Comparison of ENCODE assay signal across 9 mouse cellular contexts in the genomic region with DNA sequence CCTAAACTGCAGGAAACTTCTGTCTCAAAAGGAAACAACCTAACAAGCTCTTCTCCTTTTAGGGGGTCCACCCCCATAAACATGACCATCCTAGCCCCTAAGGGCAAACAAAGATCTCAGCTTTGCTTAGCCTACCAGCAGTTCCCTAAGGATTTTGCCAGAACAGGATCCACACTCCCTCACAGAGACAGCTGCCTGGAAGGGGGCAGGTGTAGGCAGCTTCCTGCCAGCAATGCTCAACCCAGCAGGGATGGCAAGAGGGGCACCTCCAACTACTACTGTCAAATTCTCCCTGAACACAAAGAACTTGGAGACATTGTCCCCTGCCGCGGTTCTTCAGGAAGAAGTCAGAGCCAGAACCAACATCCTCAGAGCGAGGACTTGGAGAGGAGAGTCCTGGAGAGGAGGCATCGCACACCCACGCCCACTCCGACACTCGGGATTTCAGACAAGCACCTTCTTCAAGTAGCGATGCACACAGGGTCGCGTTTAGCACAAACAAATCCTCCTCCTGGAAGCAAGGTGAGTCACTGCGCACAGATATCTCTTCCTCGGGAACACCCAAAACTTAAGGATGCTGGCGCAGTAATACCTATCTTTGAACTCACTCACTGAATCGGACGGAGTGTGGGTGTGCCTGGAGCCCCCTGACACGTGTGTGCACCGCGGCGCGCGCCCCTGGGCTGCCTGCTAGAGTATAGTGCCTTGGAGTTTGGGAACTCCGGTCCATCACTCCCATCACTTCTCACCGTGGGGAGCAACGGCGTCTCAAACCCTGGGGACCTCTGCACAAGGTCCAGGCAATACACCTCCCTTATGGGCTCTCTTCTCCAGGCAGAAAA. TPM values are rescaled to one million over a fixed set of nuclear protein-coding genes. Genes with fewer than 3 reads are reported as not detected.
DNase-seq lines count a peak whose midpoint lies in the region; ATAC-seq and TF ChIP-seq lines count a peak whose summit lies in the region.
"Had no signal": no experiment of that assay in that cellular context is flagged by ENCODE, and none has a peak within 500 bp of the region (broad histone marks: within the 10 kb centered on the region; RNA-seq: fewer than 3 reads in every experiment).

No protein-coding gene starts in this region.

- peak overlapping the region; percentile 97 for H3K4me2 ChIP-seq in forebrain, embryonic 13.5 days
- H3K4me2 ChIP-seq in limb, embryonic 11.5 days (ENCODE audit: low read depth, severe bottlenecking): peak overlapping the region; percentile 99

- CTCF ChIA-PET in Patski (lab: Charles Lee): interaction anchor here (0.8 to 1.4 kb wide), 3 partner anchors 16 to 112 kb away, joined by 3 to 4 read pairs (median 3); no protein-coding TSS in a partner anchor

- under 1% methylated on average over 25 of the region's 25 CpGs for WGBS in forebrain, embryonic 13.5 days
- 2% methylated on average over 25 of the region's 25 CpGs for WGBS in limb, embryonic 11.5 days

- POLR2A ChIA-PET in Patski (lab: Charles Lee): interaction anchor here (0.6 to 0.9 kb wide), 3 partner anchors 10 to 98 kb away, joined by 3 read pairs; no protein-coding TSS in a partner anchor

- H3K36me3 ChIP-seq in forebrain, embryonic 13.5 days (ENCODE audit: poor library complexity, severe bottlenecking): no peaks in the 10 kb centered on the region
- H3K36me3 ChIP-seq in limb, embryonic 11.5 days (ENCODE audit: control insufficient read depth, insufficient read depth, low read length): no peaks in the 10 kb centered on the region

- DNase-seq in heart, adult 11 months: peak; percentile 91
- DNase-seq in heart, postnatal 25 days (ENCODE audit: low spot score): no peak
- no peak for DNase-seq in Patski (ENCODE audit: low read depth, low spot score)
- no peak for DNase-seq in limb, embryonic 11.5 days (ENCODE audit: low spot score)
- DNase-seq in retina, embryonic 14.5 days (ENCODE audit: low spot score): peak; percentile 24
- DNase-seq in spleen, postnatal 36 days (ENCODE audit: low spot score in 2 of 2): no peak

- ATAC-seq in Patski: peak; percentile 7
- ATAC-seq in forebrain, embryonic 13.5 days: 0 out of 2 replicates have a peak, but pooled peaks have one; percentile 43
- no peak; the same call in 1 of the 2 replicates for ATAC-seq in limb, embryonic 11.5 days (ENCODE audit: insufficient number of reproducible peaks, low FRiP score, low TSS enrichment, low read depth)
- ATAC-seq in granulocyte monocyte progenitor cell, adult 5-6 weeks (replicated peaks; ENCODE audit: poor library complexity, severe bottlenecking): no peak

- peak overlapping the region; percentile 62 for H3K4me3 ChIP-seq in forebrain, embryonic 13.5 days
- peak overlapping the region; percentile 74 for H3K4me3 ChIP-seq in limb, embryonic 11.5 days (ENCODE audit: low read depth, low read length)

- in situ Hi-C loops in Patski (cut with MboI; ENCODE audit: low pct_unique_long_range_greater_than_20kb): loop anchor here (5.0 to 25.0 kb wide), 2 partner anchors 57 to 962 kb away; no protein-coding TSS in a partner anchor

- no peak for TF ChIP-seq CTCF in Patski (IDR thresholded peaks at IDR 0.05)

- H3K9me3 ChIP-seq in forebrain, embryonic 13.5 days (replicated peaks): peaks cover 5% of the 10 kb centered on the region; the same call in 1 of the 2 replicates
- H3K9me3 ChIP-seq in limb, embryonic 11.5 days (ENCODE audit: control insufficient read depth, low read length): peaks cover 5% of the 10 kb centered on the region; the same call in 1 of the 2 replicates

- no peak overlapping the region for H3K27ac ChIP-seq in forebrain, embryonic 13.5 days
- no peak overlapping the region for H3K27ac ChIP-seq in limb, embryonic 11.5 days (replicated peaks; ENCODE audit: low read depth, low read length)

- H3K27me3 ChIP-seq in Patski: no peaks in the 10 kb centered on the region
- peaks cover 50% of the 10 kb centered on the region for H3K27me3 ChIP-seq in forebrain, embryonic 13.5 days
- H3K27me3 ChIP-seq in limb, embryonic 11.5 days (ENCODE audit: control insufficient read depth, insufficient read depth, low read length): peaks cover 25% of the 10 kb centered on the region

- H3K9ac ChIP-seq in forebrain, embryonic 13.5 days: peak overlapping the region; percentile 69
- peak overlapping the region; percentile 61 for H3K9ac ChIP-seq in limb, embryonic 11.5 days (ENCODE audit: low read length)

- H3K4me1 ChIP-seq in forebrain, embryonic 13.5 days: peaks cover 30% of the 10 kb centered on the region
- H3K4me1 ChIP-seq in limb, embryonic 11.5 days (ENCODE audit: control insufficient read depth, insufficient read depth, low read length): peaks cover 12% of the 10 kb centered on the region

- intact Hi-C loops in heart, postnatal 25 days (cut with DNase I): no loop called here

RNA-seq across cellular contexts. Expression of a gene that starts 1.1 kb away (rescaled TPM):
- total RNA-seq in heart, postnatal 25 days (2021): 1 to 10 TPM; 3.7 to 4.4 TPM
- 6.1 TPM for polyA plus RNA-seq in Patski (2021)
- polyA plus RNA-seq in forebrain, embryonic 13.5 days (2015; fragmentation: Nextera tagmentation; extraction: Ambion mirVana): 0.36 and 0.81 TPM in 2 replicates
- 1.3 and 2.1 TPM in 2 replicates for polyA plus RNA-seq in limb, embryonic 11.5 days (2014; fragmentation: Nextera tagmentation; extraction: Ambion mirVana)
- not detected in 2 replicates for total RNA-seq in granulocyte monocyte progenitor cell, adult 5-6 weeks (2014; fragmentation: Nextera tagmentation)
- not detected in 2 replicates for total RNA-seq in granulocyte monocyte progenitor cell, adult 5-6 weeks (2017)
- total RNA-seq: hematopoietic stem cell, adult 5-6 weeks had no signal

RNA-seq across cellular contexts. Expression of a gene that starts 56.1 kb away (rescaled TPM):
- 1 to 10 TPM; 6.7 to 8.7 TPM for total RNA-seq in heart, postnatal 25 days (2021)
- polyA plus RNA-seq in Patski (2021): 79.6 TPM
- polyA plus RNA-seq in forebrain, embryonic 13.5 days (2015; fragmentation: Nextera tagmentation; extraction: Ambion mirVana): 15.9 and 17.5 TPM in 2 replicates
- 21.4 and 22.3 TPM in 2 replicates for polyA plus RNA-seq in limb, embryonic 11.5 days (2014; fragmentation: Nextera tagmentation; extraction: Ambion mirVana)
- 0.21 and 3.7 TPM in 2 replicates for total RNA-seq in granulocyte monocyte progenitor cell, adult 5-6 weeks (2014; fragmentation: Nextera tagmentation)
- 0.46 TPM in 1 of 2 replicates, not detected in the other for total RNA-seq in granulocyte monocyte progenitor cell, adult 5-6 weeks (2017)

Comparison
In these comparisons a context has a peak if more than half of its experiments do, and no peak if none do; other contexts are left out.
1. DNase-seq: peak in heart, adult 11 months (single experiment) and retina, embryonic 14.5 days (single experiment); none in heart, postnatal 25 days (single experiment), Patski (single experiment), limb, embryonic 11.5 days (single experiment) and spleen, postnatal 36 days (0 of 2).
2. ATAC-seq: peak in Patski (single experiment) and forebrain, embryonic 13.5 days (single experiment); none in limb, embryonic 11.5 days (single experiment) and granulocyte monocyte progenitor cell, adult 5-6 weeks (single experiment).